Mouse (Mus musculus) granulocyte monocyte progenitor cell, adult 5-6 weeks (primary cell): ENCODE data around the gene Sf3a3. TPM values are rescaled to one million over a fixed set of nuclear protein-coding genes. Genes with fewer than 3 reads are reported as not detected.

Experiments used
- ATAC-seq: replicated peaks from 2 replicates; pipeline ENCODE4 v1.8.0; 2016; ENCODE audit warnings: mild to moderate bottlenecking, moderate TSS enrichment, inconsistent platforms; ENCODE audit not compliant: poor library complexity, severe bottlenecking
- total RNA-seq, 2 experiments: library from RNA; stranded (forward) in 1 of 2; stranded (reverse) in 1 of 2; fragments of 200-712, 200-1000 nt in 1 of 2; fragments of >200 nt in 1 of 2; fragmentation: Nextera tagmentation in 1 of 2; gene quantifications; 2 replicates each; pipeline ENCODE4 v1.2.3; 2014 to 2017

Gene Sf3a3
- 90.7 and 105 TPM in 2 replicates for total RNA-seq (2014; fragmentation: Nextera tagmentation)
- total RNA-seq (2017): 167 and 170 TPM in 2 replicates

- peak; percentile 88 for ATAC-seq
These were observed at the start of gene Sf3a3 for GRCm38 (mm10) chr4:124714545-124715481. Gene Sf3a3, plus strand, starts transcription at chr4:124714776.

- ATAC-seq: no peak
These were observed 47.0 kb upstream of the Sf3a3 start for GRCm38 (mm10) chr4:124667476-124668033.

DNA sequence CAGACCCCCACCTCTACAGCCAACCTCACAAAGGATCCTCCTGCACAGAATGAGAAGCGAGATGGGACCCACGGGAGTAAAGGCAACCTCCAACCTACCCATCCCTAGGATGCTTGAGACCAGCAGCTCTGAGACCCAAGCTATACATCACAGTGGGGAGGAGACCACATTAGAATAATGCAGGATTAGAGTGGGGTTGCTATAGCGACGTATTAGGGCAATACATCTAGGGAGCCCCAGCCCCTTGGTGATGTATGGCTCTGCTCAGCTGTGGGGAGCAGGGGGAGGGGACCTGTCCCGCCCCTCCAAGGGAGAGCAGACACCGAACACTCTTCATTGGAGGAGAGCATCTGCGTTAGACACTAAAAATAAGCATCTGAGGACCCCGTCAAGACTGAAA, 46.5 kb upstream of the Sf3a3 start:
- no peak for ATAC-seq

DNA sequence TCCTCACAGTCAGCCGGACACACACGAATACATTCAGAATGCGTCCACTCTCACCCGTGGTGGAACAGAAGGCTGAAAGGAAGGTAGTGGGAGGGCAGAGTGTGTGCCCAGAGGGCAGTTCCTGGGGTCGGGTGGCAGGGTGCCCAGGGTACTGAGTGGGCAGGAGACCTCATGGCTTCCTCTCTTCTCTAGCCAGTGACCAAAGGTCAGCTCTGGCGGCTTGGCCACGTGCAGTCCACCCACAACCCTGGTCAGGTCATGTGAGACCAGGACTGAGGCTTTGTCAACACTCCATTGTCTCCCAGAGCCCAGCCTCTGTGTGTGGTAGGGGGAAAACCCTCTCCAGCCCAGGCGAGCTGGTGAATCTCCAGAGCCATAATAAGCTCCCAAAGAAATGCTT, 44.3 kb upstream of the Sf3a3 start:
- ATAC-seq: no peak

DNA sequence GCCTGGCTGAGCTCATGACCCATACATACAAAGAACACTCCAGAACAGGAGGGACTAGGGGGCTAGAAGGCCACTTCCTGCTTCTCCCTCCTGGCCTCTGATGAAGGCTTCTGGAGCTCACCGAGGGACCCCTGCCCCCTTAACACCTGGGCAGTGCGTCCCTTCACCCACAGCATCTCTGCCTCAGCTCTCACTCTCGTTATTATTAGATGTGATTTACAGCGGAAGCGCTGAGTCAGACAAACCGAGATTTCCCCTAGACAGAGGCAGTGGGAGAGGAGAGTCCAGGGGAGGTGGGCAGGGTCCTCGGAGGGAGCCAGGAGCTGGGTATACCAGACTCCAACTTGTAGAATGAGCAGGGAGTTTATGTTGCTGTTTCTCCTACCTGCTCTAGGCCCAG, 43.0 kb upstream of the Sf3a3 start:
- no peak for ATAC-seq

- no peak for ATAC-seq
These were observed 41.9 kb upstream of the Sf3a3 start for GRCm38 (mm10) chr4:124672347-124673320.

DNA sequence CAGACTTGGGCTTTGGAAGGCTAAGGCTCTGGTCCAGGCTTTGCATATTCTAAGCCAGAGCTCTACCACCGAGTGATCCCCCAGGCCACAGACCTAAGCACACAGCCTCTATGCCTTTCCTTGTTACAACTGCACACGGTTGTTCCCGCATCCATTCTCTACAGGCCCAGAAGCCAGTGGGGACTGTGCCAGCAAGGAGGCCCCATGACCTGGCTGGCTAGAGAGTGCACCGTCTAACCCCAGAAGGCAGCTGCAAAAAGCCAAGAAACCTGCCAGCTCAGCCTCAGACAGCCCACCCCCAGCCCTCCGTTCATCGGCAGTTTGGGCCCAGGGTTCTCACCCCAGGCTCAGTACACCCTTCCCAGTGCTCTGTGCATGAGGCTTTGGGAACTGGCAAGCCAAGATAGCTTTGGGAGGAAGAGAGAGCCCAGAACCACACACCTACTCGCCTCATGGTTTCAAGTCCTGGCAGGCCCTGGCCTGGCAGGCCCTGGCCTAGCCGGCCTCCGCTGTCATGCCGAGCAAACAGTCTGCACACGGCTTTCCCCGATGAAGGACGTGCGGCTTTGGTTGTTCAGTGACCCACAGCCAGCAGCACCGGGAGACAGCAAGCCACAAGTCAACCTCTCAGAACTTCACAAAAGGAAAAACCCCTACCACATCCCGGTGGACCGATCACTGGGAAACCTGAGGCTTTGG, 40.1 kb upstream of the Sf3a3 start:
- no peak for ATAC-seq

DNA sequence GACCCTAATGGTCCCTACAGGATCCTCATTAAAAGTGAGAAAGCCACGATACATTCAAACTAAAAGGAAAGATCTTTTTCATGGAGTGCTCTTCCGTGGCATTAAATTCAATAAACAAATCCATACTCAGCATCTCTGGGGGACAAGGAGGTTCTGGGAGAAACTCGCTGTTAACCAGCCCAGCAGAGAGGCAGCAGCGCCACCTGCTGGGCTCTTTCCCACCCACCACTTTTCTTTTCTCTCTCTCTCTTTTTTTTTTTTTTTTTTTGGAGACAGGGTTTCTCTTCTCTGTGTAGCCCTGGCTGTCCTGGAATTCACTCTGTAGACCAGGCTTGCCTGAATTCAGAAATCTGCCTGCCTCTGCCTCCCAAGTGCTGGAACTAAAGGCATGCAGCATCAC, 39.5 kb upstream of the Sf3a3 start:
- peak; percentile 56 for ATAC-seq

- ATAC-seq: no peak
These were observed 38.6 kb upstream of the Sf3a3 start for GRCm38 (mm10) chr4:124675958-124676357.

DNA sequence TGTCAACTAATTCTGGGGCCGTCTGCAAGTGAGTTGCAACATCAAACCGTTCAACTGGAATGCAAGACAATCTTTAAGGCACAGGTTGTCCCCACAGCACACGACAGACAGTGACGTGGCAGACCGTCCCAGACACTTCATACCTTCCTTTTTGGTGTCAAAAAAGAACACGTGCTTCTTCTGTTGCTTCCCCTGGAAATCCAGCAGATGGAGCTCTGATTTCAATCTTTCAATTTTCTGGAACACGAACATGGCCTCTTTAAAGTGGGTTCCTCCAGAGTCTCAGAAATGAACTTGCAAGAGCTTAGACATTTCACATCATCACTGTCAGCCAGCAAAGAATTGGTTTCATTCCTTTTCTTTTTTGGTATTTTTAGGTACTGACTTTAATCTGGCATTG, 32.3 kb upstream of the Sf3a3 start:
- peak; percentile 50 for ATAC-seq

- ATAC-seq: peak; percentile 48; the same call in 1 of the 2 replicates
These were observed 31.1 kb upstream of the Sf3a3 start for GRCm38 (mm10) chr4:124683474-124683873.

- no peak for ATAC-seq
These were observed 29.6 kb upstream of the Sf3a3 start for GRCm38 (mm10) chr4:124685004-124685403.

- no peak for ATAC-seq
These were observed 29.1 kb upstream of the Sf3a3 start for GRCm38 (mm10) chr4:124685453-124685852.

DNA sequence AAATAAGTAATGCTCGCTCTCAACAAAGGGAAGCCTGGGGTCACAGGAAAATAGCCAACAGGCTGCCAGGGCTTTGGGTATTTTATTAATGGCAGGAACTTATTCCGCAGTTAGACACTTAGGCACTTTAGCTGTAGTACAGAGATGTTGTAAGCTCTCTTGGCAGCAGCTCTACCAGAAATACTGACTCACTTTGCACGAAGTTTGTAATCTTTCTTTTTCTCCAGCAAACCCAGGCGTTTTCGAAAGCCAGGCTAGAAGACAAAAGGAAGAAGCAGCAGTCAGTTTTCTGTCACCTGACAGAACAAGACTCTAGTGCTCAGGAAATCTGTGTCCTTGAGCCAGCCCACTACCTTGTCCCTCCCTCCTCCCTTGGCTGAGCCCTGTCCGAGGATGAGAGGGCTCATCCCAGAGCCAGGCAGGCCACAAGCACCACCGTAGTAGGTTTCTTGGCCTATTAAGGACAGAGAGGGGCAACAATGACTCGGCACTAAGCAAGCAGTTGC, 28.6 kb upstream of the Sf3a3 start:
- no peak for ATAC-seq

DNA sequence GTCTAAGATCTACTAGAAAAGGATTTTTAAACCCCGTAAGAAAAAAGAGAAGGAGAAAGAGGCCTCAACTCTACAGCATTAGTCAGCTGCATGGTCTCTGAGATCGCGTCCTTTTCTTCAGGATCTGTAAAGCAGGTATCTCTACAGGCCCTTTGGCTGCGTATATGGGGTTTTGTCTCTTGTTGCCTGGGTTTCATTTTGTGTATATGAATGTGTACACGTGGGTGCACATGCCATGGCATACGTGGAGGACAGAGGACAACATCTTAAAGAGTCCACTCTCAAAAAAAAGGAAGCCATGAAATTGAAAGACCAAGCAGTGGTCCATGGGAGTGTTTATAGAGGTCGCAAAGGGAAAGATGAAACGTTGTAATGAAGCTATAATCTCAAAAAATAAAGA, 23.1 kb upstream of the Sf3a3 start:
- no peak for ATAC-seq

DNA sequence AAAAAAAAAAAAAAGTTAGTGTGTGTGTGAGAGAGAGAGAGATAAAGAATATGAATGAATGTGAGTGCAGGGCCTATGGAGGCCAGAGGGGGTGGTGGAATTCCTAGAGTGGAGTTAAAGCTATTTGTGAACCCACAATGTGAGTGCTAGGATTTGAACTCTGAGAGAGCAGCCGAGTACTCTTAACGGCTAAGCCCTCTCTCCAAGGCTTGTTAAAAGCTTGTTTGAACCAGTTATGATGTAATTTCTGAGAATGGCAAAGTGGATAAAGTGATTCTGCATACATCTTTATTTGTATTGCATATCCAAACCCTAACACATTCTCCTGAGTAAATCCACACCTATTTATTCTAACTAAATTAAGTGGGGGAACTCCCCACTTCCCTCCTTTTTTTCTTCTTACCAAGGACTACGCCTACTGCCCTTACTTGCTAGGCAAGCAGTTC, 22.1 kb upstream of the Sf3a3 start:
- no peak for ATAC-seq

- peak; percentile 88 for ATAC-seq
These were observed 21.3 kb upstream of the Sf3a3 start, which contains the start of gene Utp11 for GRCm38 (mm10) chr4:124693135-124693894. Gene Utp11, minus strand, starts transcription at chr4:124693600.

DNA sequence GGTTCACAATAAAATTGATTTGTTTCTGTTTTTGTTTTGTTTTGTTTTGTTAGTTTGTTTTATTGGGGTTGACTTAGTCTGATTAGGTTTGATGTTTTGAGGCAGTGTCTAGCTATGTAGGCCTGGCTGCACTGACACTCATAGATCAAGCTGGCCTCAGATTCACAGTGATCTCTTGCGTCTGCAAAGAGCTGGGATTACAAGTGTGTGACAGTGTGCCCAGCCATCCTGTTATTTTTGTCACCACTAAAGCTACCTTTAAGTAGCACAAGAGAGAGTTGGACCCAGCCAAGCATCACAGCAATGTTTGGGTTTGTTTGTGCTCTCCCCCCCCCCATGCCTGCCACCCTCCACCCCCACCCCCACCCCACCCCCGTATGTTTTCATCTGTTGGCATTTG, 20.0 kb upstream of the Sf3a3 start:
- ATAC-seq: no peak
